Mouse (Mus musculus): ENCODE data around the gene Kcnab1.
A peak's percentile ranks its signal among the peaks of the same experiment; 100 is the strongest.

Kcnab1 gene

GRCm38 (mm10) chr3:65319248-65320008 lies 210.2 kb downstream of the Kcnab1 start:
- DNase-seq = peak; percentile 40 to 51

DNA sequence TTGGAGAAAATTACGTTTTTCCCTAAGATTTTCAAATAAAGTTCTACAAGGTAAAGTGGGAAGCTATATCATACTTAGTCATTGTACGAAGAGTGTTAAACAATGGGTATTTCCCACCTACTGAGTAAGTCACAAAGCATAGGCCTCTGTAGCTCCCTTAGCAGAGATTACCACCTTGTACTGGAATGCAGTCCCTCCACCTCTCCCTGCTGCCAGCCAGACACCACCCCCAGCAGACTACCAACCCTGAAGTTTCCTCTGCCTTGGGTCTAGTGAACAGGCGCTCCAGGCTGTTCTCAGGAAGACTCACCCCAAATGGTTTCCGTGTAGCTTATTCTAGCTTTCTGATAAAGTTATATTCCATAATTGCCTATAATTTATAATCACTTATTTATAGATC lies 211.8 kb downstream of the Kcnab1 start:
- DNase-seq = no peak

- DNase-seq = no peak
Measured at GRCm38 (mm10) chr3:65321981-65322779, 213.0 kb downstream of the Kcnab1 start.

DNA sequence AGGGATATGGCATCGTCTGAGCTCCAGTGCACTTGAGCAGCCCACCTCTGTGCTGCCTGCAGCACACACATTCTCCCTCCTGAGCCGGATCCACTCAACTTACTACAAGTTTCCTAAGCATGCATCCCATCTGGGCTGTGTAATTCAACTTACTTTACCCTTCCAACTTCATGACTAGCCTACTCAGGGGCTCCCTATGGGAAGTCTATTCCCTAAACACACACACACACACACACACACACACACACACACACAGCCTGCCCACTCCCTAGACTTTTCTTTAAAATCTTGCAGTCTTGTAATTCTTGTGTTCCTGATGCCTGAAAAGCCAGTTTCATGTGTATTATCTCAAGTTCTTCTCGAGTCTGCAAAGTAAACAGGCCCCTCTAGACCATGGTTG lies 216.1 kb downstream of the Kcnab1 start:
- no peak for DNase-seq

DNA sequence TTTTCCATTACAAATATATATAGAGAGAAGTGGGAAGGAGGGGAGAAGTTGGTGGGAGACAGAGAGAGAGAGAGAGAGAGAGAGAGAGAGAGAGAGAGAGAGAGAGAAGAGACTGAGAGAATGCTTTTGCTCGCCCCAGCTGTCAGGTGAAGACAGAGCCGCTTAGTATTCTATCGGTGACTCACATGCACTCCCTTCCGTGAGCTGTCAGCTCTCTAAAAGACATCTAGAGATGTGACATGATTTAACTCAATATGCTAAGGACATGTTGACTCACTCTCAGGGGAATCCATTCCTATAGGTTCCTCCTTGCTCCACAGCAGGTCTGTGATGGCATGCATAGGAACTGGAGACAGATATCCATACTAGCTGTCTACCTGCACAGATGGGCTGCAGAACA lies 219.6 kb downstream of the Kcnab1 start:
- DNase-seq = no peak

DNA sequence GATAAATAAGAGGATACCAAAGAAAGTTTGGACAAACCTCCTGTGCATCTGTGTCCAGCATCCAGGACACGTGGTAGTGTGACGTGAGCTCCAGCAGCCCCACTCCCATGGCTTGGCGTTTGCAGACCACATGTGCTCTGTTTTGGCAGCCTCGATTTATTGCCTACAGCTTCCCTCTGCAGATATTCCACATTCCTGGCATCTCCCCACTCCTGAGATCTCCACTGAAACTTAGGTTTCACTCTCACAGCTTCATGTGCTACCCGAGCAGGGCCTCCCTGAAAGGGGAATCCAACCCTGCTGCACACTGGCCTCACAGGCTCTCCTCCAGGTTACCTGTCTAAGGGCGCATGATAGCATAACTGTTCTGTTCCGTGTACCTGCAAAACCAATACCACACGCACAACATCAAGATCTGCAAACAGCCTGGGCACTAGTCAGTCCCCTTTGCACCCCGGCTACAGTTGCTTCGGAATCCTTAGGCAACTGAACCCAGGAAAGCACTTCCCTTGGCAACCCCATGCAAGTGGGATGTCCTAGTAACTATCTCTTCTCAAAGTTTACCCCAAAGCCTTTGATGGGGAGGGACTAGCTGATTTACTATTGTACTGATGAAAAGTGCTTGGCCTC lies 228.8 kb downstream of the Kcnab1 start:
- no peak for DNase-seq

- DNase-seq = no peak
Measured at GRCm38 (mm10) chr3:65340173-65340951, 231.2 kb downstream of the Kcnab1 start.

- no peak for DNase-seq
Measured at GRCm38 (mm10) chr3:65346176-65346575, 237.0 kb downstream of the Kcnab1 start.

DNA sequence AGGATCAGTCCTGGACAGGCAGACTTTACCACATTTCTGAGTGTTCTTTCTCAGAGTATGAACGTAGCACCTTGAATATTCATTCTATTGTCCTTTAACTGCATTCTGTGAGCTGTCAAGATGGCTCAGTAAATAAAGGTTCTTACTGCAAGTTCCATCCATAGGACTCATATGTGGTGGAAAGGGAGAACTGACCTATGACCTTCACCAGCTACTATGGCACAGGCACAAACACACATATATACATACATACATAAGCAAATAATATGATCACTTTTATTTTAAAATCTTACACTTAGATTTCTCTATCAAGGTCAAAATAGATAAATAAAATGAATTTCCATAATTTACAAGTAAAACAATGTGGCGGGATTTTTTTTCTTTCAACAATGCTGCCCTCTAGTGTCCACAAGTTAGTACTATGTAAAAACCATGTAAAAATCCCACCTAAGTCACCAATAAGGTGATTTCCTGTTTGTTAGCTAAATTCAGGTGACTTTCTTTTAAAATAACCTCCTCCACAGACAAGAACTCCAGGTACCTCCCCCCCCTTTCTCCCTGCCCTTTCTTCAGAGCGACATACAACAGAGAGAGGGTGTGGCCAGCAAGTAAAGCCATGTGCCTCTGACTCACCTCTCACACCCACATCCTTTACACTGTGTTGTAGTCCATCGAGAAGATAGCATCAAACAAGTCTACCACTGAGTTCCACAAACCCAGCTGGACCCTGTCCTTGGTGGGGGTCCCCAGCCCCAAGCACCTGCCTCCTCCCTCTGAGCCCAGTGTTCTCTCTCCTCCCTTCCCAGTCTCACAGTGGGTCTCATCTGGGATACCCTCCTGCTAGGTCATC lies 243.3 kb downstream of the Kcnab1 start:
- peak; percentile 15 to 23 for DNase-seq

DNA sequence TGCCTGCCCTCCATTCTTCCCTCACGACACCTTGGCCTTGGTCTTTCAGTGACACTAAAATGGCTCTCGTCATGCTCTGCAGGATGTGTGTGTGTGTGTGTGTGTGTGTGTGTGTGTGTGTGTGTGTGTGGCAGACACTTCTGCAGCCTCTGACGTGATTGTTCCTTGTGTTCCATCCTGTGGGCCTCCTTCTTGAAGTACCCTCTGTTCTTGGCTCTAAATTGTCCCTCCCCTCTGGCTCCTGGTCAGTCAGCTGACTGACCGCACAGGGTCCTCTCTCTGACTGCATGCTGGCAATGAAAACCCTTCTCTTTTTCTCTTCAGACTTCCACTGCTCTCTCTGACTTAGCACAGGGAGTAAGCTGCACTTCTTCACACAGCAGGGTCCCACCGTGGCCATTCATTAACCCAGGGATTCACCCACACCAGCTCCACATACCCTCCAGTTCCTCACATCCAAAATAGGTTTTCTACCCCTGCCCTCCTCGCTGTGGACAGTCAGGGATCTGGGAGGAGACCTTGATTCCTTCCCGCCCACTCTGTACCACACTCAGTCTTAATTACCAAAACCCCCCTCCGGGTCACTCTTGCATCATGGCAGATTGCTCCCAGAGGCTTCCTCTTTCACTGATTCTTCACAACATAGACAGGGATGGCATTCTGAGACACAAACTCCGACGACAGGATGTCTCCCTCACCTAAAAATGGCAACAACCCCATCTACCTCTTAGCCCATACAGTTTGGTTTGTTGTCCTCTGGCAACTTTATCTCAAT lies 244.3 kb downstream of the Kcnab1 start:
- DNase-seq = no peak

GRCm38 (mm10) chr3:65355479-65355878 lies 246.3 kb downstream of the Kcnab1 start:
- DNase-seq = no peak

GRCm38 (mm10) chr3:65358275-65358674 lies 249.1 kb downstream of the Kcnab1 start:
- DNase-seq = no peak

GRCm38 (mm10) chr3:65358841-65359240 lies 249.7 kb downstream of the Kcnab1 start:
- no peak for DNase-seq

GRCm38 (mm10) chr3:65360163-65360969 lies 251.2 kb downstream of the Kcnab1 start:
- no peak for DNase-seq

- no peak for DNase-seq
Measured at GRCm38 (mm10) chr3:65363438-65363837, 254.3 kb downstream of the Kcnab1 start.

DNA sequence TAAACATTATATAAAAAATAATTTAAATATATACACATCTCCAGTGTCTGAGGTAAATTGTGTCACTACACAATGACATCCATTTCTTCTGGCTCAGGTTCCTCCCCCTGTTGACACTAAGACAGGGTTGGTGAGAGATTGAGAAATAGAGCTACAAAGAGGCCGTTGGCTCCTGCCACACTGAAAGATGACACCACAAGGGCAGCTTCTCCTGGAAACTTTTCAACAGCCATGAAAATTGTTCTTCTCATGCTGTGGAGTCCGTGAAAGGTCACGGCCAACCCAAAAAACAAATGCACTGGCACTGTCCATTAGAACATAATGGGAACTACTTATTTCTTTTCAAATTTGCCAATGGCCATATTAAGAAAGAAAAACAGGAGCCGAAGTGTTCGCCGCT lies 256.0 kb downstream of the Kcnab1 start:
- DNase-seq = no peak

GRCm38 (mm10) chr3:65365921-65366710 lies 256.9 kb downstream of the Kcnab1 start:
- no peak for DNase-seq

GRCm38 (mm10) chr3:65367944-65368343 lies 258.8 kb downstream of the Kcnab1 start:
- no peak for DNase-seq

- no peak for DNase-seq
Measured at GRCm38 (mm10) chr3:65372552-65372951, 263.4 kb downstream of the Kcnab1 start.
